Mouse (Mus musculus): ENCODE measurements around the gene Etd. TPM values are rescaled to one million over a fixed set of nuclear protein-coding genes. Genes with fewer than 3 reads are reported as not detected.
"Not testable (repeated sequence)": the region's sequence is repeated elsewhere in the genome, so short reads cannot be mapped to it uniquely, and the experiment has no call there.

Gene Etd
- not detected for total RNA-seq (2022)

DNA sequence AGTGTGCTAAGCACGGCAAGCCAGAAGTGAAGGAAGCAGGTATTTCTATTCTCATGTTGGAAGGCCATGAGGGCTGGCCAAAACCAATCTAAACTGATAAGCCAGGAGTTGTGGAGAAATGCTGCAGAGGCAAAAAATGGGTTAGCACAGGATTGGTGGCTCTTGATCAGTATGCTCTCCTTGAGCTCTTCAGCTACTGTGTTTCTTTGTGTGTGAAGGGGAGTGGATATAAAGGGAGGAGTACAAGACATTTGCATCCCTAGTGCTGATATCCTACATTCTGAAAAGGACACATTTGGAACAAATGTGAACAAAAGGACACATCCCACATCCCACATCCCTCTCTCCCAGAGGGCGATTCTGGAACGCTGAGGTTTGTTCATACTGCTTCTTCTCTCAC is at the start of gene Etd:
Gene Etd, plus strand, starts transcription at position 301 of the 400 bp plus-strand sequence.
- no peak for DNase-seq (ENCODE audit: low spot score in 2 of 2)

DNA sequence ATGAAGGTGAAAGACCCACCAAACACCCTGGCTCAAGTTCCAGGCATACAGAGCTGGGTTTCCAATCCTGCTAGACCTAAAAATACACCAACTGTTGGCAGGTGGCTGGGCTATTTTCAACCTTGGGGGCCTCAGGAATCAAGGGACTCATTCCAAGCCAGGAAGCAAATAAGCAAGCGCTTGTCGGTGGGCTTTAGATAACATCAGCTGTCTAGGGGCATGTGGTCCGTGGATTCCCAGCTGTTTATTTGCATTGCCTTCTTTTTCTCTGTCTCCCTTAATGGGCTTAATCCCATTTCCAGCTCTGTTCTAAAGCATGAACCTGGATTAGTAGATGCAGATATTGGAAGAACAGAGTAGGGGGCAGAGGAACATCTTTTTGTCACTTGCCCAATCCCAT is 48.4 kb upstream of the Etd start:
- DNase-seq (ENCODE audit: low spot score in 2 of 2) = peak in 1 of 2 experiments; percentile 30

DNA sequence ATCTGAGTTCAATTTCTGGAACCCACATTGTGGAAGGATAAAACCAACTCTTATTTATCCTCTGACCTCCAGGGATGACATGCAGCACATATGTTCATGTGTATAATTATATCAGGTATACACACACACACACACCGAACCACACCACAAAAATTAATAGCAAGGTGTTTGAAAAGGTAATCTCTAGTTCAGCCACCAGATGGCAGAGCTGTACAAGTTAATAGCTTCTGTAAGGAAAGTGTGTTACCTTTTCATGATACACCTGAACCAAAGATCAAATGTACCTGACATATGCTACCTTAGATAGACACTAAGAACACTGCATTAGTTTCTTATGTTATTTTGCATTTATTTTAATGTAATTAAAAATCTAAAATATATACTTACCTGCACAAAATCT is 1.8 kb upstream of the Etd start:
- no peak for DNase-seq (ENCODE audit: low spot score in 2 of 2)

DNA sequence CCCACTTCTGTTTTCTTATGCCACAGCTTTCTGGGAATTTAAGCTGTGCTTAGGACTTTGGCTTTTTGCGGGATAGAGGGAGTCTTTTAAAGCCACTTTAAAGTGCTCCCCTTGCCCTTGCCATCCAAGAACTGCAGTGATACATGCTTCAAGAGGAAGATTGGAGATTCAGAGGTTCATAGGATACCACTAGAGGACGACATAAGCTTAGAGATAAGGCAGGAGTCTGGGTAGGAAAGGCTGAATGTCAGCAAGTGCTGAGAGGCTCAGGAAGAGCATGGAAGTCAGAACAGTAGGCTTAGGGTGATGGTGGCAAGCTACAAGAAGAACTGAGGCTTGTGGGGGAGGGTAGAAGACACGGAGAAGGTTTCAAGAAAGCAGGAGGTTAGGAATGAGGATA is 24.9 kb downstream of the Etd start:
- no peak for DNase-seq (ENCODE audit: low spot score in 2 of 2)

DNA sequence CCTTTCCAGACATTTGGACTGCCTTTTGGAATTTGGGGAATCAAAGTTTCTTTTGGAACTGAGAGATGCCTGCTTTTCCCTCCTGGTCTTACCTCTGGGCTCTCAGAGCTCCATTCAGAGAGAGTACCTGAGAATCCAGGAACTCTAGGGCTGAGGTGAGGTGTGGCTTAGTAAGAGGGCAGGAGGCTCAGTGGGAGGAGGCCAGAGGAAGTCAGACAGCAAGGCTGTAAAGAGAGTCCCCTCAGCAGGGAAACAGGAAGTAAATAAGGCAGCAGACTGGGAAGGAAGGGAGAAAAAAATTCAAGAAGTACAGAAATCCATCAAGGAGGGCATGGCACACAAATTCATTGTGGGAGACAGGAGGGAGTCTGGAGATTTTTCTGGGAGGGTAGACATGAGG is 29.5 kb downstream of the Etd start:
- DNase-seq (ENCODE audit: low spot score in 2 of 2) = not testable (repeated sequence)

Other genes with a start within 250 kb of the Etd start
- gene Plac1, start 194.8 kb upstream of the Etd start, total RNA-seq (2022) = not detected
- gene Fam122b, start 165.1 kb upstream of the Etd start, total RNA-seq (2022) = 1 to 10 TPM; 1.2 to 2.2 (median 1.7) TPM
- gene Fam122c, start 161.5 kb upstream of the Etd start, total RNA-seq (2022) = not detected
- gene Mospd1, start 64.4 kb upstream of the Etd start, total RNA-seq (2022) = 10 to 100 TPM; 76.1 to 93.8 (median 90.8) TPM
- gene Rtl8c, start 173.1 kb downstream of the Etd start, total RNA-seq (2022) = 1 to 10 TPM; 2.3 to 5.6 (median 3.7) TPM
- gene Gm14597, start 174.1 kb downstream of the Etd start, total RNA-seq (2022) = not detected
- gene Rtl8a, start 208.8 kb downstream of the Etd start, total RNA-seq (2022) = 10 to 100 TPM; 51.2 to 67.1 (median 55.0) TPM
- gene Rtl8b, start 235.5 kb downstream of the Etd start, total RNA-seq (2022) = 10 to 100 TPM; 39.2 to 63.2 (median 46.2) TPM

All from gastrocnemius, adult 8-10 months (tissue).